Comparison of ENCODE assay signal across 8 mouse cellular contexts in genomic region chr5:43634602-43635081, GRCm38 (mm10). TPM values are rescaled to one million over a fixed set of nuclear protein-coding genes. Genes with fewer than 3 reads are reported as not detected.
DNase-seq lines count a peak whose midpoint lies in the region; ATAC-seq and TF ChIP-seq lines count a peak whose summit lies in the region.

No protein-coding gene starts in this region.

- no peaks in the 10 kb centered on the region for H3K36me3 ChIP-seq in neural tube, embryonic 13.5 days

- 34% methylated on average over 9 of the region's 9 CpGs for WGBS in neural tube, embryonic 13.5 days

- POLR2A ChIA-PET in Patski (lab: Charles Lee): no interaction called here

- no peak overlapping the region for H3K4me3 ChIP-seq in neural tube, embryonic 13.5 days

- peak; percentile 83 for ATAC-seq in Patski
- ATAC-seq in frontal cortex, adult (ENCODE audit: low TSS enrichment): peak; percentile 100
- 0 out of 2 replicates have a peak, but pooled peaks have one; percentile 53 for ATAC-seq in neural tube, embryonic 13.5 days (ENCODE audit: low read depth)
- ATAC-seq in inflammation-experienced regulatory T-cells, adult 6 months: no peak

- TF ChIP-seq CTCF in Patski (IDR thresholded peaks at IDR 0.05): peak; percentile 65

- CTCF ChIA-PET in Patski (lab: Charles Lee): interaction anchor here (0.6 to 3.3 kb wide), 31 partner anchors 9 to 1746 kb away, joined by 3 to 44 read pairs (median 4); partner anchors contain the start of gene Cc2d2a

- H3K4me1 ChIP-seq in neural tube, embryonic 13.5 days (replicated peaks): no peaks in the 10 kb centered on the region

- peak; percentile 57 for DNase-seq in layer of hippocampus, adult 11-12 months (ENCODE audit: low spot score)
- DNase-seq in layer of hippocampus, postnatal 25 days (ENCODE audit: extremely low spot score in 1 of 2, low spot score in 1 of 2): no peak
- DNase-seq in Patski (ENCODE audit: low read depth, low spot score): no peak
- peak; percentile 41 to 77 for DNase-seq in layer of hippocampus, postnatal 14 days (ENCODE audit: low spot score in 2 of 2)
- DNase-seq in urinary bladder, postnatal 4 days (ENCODE audit: low spot score in 2 of 2): no peak

- H3K4me2 ChIP-seq in neural tube, embryonic 13.5 days: no peak overlapping the region

- no peak overlapping the region for H3K9ac ChIP-seq in neural tube, embryonic 13.5 days

- H3K9me3 ChIP-seq in neural tube, embryonic 13.5 days: peaks cover 3% of the 10 kb centered on the region; the same call in 1 of the 2 replicates

- in situ Hi-C loops in Patski (cut with MboI; ENCODE audit: low pct_unique_long_range_greater_than_20kb): loop anchor here (5.0 to 25.0 kb wide), 4 partner anchors 212 to 1747 kb away; no protein-coding TSS in a partner anchor

- no peaks in the 10 kb centered on the region for H3K27me3 ChIP-seq in Patski
- no peaks in the 10 kb centered on the region for H3K27me3 ChIP-seq in neural tube, embryonic 13.5 days

- no peak overlapping the region for H3K27ac ChIP-seq in neural tube, embryonic 13.5 days (replicated peaks)

RNA-seq across cellular contexts. Expression of gene Cc2d2a, which starts 27.5 kb away (rescaled TPM):
- 10 to 100 TPM; 15.2 to 18.8 TPM for total RNA-seq in layer of hippocampus, postnatal 25 days (2021)
- 67.5 TPM for polyA plus RNA-seq in Patski (2021)
- 10 to 100 TPM; 13.9 to 15.2 TPM for total RNA-seq in layer of hippocampus, postnatal 14 days (2021)
- polyA plus RNA-seq in neural tube, embryonic 13.5 days (2015; fragmentation: Nextera tagmentation; extraction: Ambion mirVana): 7.2 and 7.8 TPM in 2 replicates
- 1 to 10 TPM in 2 of 3 experiments, under 1 TPM in 1; 0.62 to 2.2 (median 2.2) TPM for polyA plus RNA-seq in inflammation-experienced regulatory T-cells, adult 6 months (2017; shearing (Covaris generic))

Comparison
In these comparisons a context has a peak if more than half of its experiments do, and no peak if none do; other contexts are left out.
1. DNase-seq: peak in layer of hippocampus, adult 11-12 months (single experiment) and layer of hippocampus, postnatal 14 days (2 of 2); none in layer of hippocampus, postnatal 25 days (0 of 2), Patski (single experiment) and urinary bladder, postnatal 4 days (0 of 2).